Mouse (Mus musculus): ENCODE results near the gene Gipr. TPM values are rescaled to one million over a fixed set of nuclear protein-coding genes. Genes with fewer than 3 reads are reported as not detected.

The Gipr gene
- total and polyA plus RNA-seq, 3 experiments, result 0.16 to 3.0 TPM; not detected in 1

DNA sequence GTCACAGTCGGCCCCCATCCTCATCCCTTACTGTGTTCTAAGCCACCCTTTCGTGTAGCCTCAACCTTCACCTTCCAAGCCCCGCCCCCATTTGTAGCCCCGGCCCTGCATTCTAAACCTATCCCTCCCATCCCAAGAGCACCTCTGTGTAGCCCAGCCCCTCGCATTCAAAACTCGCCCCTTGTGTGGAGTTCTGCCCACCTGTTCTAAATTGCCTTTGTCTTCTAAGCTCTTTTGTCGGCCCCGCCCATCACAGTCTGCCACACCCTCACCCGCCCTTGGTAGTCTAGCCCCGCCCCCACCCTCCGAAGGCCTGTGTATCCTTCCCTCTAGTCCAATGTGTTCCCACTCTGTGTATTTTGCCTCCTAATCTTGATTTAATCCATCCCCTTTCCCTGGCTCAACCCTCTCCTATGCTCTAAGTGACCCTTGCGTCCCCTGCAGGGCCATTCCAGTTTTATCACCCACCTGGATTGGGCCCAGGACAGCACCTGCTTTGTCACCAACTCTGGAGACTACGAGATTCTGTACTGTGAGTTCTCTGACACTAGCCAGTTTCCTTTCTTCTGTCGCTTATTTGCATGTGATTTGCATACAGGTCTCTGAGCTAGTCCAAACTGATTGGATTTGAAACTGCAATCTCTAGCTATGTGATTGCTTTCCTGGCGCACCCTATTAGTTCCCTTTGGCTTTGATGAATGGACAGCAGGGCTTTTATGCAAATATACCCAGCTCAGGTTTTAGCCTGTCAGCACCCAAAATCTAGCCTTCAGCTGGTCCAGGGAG, 36.3 kb upstream of the Gipr start:
- intact Hi-C loops (cut with DNase I), result no loop called here
- WGBS, result 78% methylated on average over 15 of the region's 15 CpGs
- H3K36me3 ChIP-seq (ENCODE audit: control insufficient read depth, insufficient read depth, low read length), result no peaks in the 10 kb centered on the region
- no peaks in the 10 kb centered on the region for H3K79me2 ChIP-seq (replicated peaks; ENCODE audit: control insufficient read depth, insufficient read depth, low read length)
- H3K27me3 ChIP-seq (ENCODE audit: control insufficient read depth, insufficient read depth, low read length), result no peaks in the 10 kb centered on the region
- no peak overlapping the region for H3K4me3 ChIP-seq
- TF ChIP-seq CTCF (IDR thresholded peaks at IDR 0.05), result no peak
- H3K27ac ChIP-seq, result no peak overlapping the region
- H3K4me1 ChIP-seq (ENCODE audit: control insufficient read depth, insufficient read depth, low read length), result no peaks in the 10 kb centered on the region
- no peak overlapping the region for H3K9ac ChIP-seq (ENCODE audit: low read depth, low read length)
- no peak for DNase-seq

DNA sequence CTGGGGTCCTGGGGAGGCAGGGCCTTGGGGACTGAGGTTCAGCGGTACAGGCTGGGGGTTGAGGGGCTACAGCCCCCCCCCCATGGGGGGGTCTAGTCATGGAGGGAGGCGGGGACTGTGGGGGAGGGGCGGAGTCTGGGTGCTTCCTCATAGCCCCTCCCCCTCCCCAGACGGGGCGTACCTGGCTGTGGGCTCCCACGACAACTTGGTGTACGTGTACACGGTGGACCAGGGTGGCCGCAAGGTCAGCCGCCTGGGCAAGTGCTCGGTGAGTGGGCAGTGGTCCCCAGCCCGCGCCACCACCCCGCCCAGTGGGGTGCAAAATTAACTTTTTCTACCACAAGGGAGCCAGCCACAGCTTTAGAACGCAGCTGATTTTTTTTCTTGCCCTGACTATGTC, 35.7 kb upstream of the Gipr start:
- intact Hi-C loops (cut with DNase I), result no loop called here
- DNase-seq, result no peak
- TF ChIP-seq POLR2A (IDR thresholded peaks at IDR 0.05; ENCODE audit: insufficient read depth, low read depth, low read length) (no peak), CTCF (IDR thresholded peaks at IDR 0.05) (no peak), EP300 (IDR thresholded peaks at IDR 0.05; ENCODE audit: insufficient read depth, low read depth, low read length) (no peak)
- Histone ChIP-seq H3K36me3 (ENCODE audit: control insufficient read depth, insufficient read depth, low read length) (no peaks in the 10 kb centered on the region), H3K79me2 (replicated peaks; ENCODE audit: control insufficient read depth, insufficient read depth, low read length) (no peaks in the 10 kb centered on the region), H3K4me3 (no peak overlapping the region), H3K27ac (no peak overlapping the region), H3K9ac (ENCODE audit: low read depth, low read length) (no peak overlapping the region), H3K4me1 (ENCODE audit: control insufficient read depth, insufficient read depth, low read length) (no peaks in the 10 kb centered on the region), H3K27me3 (ENCODE audit: control insufficient read depth, insufficient read depth, low read length) (no peaks in the 10 kb centered on the region)
- 81% methylated on average over 15 of the region's 15 CpGs for WGBS

DNA sequence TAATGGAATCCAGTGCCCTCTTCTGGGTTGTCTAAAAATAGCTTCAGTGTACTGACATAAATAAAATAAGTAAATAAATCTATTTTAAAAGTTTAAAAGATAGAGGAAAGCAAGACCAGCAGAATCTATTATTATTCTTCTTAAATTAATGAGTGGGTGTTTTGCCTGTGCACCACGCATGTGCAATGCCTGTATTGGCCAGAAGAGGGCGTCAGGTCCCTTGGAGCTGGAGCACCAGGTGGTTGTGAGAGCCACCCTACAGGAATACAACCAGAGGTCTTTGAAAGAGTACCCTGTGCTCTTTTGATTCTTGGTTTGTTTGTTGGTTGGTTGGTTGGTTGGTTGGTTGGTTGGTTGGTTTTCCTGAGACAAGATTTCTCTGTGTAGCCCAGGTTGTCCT, 32.1 kb upstream of the Gipr start:
- Histone ChIP-seq H3K27ac (no peak overlapping the region), H3K4me1 (ENCODE audit: control insufficient read depth, insufficient read depth, low read length) (no peaks in the 10 kb centered on the region), H3K79me2 (replicated peaks; ENCODE audit: control insufficient read depth, insufficient read depth, low read length) (no peaks in the 10 kb centered on the region), H3K4me3 (no peak overlapping the region), H3K27me3 (ENCODE audit: control insufficient read depth, insufficient read depth, low read length) (no peaks in the 10 kb centered on the region), H3K36me3 (ENCODE audit: control insufficient read depth, insufficient read depth, low read length) (no peaks in the 10 kb centered on the region), H3K9ac (ENCODE audit: low read depth, low read length) (no peak overlapping the region)
- DNase-seq, result peak in 1 of 2 experiments; percentile 35
- intact Hi-C loops (cut with DNase I), result loop anchor here (2.0 kb wide), 1 partner anchor 19 kb away; no protein-coding TSS in a partner anchor
- WGBS, result 43% methylated on average over 2 of the region's 2 CpGs
- TF ChIP-seq POLR2A (IDR thresholded peaks at IDR 0.05; ENCODE audit: insufficient read depth, low read depth, low read length), result no peak
- peak; percentile 71 for TF ChIP-seq CTCF (IDR thresholded peaks at IDR 0.05)

DNA sequence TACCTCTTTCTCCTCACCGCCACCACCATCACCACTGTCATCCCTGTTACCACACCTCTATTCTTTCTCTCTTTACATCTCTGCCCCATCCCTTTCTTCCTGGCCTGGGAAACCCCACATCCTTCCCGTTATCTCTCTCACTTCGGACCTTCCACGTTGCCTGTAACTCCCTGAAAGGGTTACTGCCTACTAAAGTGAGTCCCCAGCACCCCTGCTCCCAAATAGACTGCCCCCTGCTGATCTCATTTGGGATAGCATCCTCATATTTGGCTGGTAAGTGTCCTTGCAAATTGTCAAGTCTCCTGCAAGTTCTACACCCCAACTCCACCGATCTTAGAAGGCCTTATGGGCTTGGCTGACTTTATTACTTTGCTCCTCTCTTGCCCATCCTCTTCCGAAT, 30.7 kb upstream of the Gipr start:
- Histone ChIP-seq H3K27me3 (ENCODE audit: control insufficient read depth, insufficient read depth, low read length) (no peaks in the 10 kb centered on the region), H3K36me3 (ENCODE audit: control insufficient read depth, insufficient read depth, low read length) (no peaks in the 10 kb centered on the region), H3K79me2 (replicated peaks; ENCODE audit: control insufficient read depth, insufficient read depth, low read length) (no peaks in the 10 kb centered on the region), H3K9ac (ENCODE audit: low read depth, low read length) (no peak overlapping the region), H3K4me3 (no peak overlapping the region), H3K4me1 (ENCODE audit: control insufficient read depth, insufficient read depth, low read length) (no peaks in the 10 kb centered on the region), H3K27ac (no peak overlapping the region)
- no peak for DNase-seq
- intact Hi-C loops (cut with DNase I), result loop anchor here (2.0 kb wide), 1 partner anchor 18 kb away; no protein-coding TSS in a partner anchor
- 49% methylated on average over 6 of the region's 6 CpGs for WGBS
- no peak for TF ChIP-seq EP300 (IDR thresholded peaks at IDR 0.05; ENCODE audit: insufficient read depth, low read depth, low read length)
- peak; percentile 76 for TF ChIP-seq CTCF (IDR thresholded peaks at IDR 0.05)

DNA sequence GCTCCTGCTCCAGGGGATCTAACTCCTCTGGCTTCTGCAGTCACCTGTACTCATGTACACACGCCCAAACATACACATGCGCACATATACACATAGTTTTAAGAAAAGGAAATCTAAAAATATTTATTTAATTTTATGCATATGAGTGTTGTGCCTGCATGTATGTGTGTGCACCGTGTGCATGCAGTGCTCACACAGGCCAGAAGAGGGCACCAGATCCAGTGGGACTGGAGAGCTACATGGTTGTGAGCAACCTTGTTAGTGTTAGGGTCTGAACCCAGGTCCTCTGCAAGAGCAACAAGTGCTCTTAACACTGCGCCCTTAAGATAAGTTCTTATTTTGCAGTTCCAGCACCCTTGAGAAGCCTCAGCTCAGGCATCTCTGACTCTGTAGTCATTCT, 28.7 kb upstream of the Gipr start:
- intact Hi-C loops (cut with DNase I), result no loop called here
- peak; percentile 43 for TF ChIP-seq CTCF (IDR thresholded peaks at IDR 0.05)
- no peak for TF ChIP-seq EP300 (IDR thresholded peaks at IDR 0.05; ENCODE audit: insufficient read depth, low read depth, low read length)
- no peak overlapping the region for H3K4me3 ChIP-seq
- DNase-seq, result no peak
- no peaks in the 10 kb centered on the region for H3K27me3 ChIP-seq (ENCODE audit: control insufficient read depth, insufficient read depth, low read length)
- WGBS, result 99% methylated on average over 4 of the region's 4 CpGs
- H3K27ac ChIP-seq, result no peak overlapping the region
- no peak overlapping the region for H3K9ac ChIP-seq (ENCODE audit: low read depth, low read length)
- no peaks in the 10 kb centered on the region for H3K79me2 ChIP-seq (replicated peaks; ENCODE audit: control insufficient read depth, insufficient read depth, low read length)
- no peaks in the 10 kb centered on the region for H3K4me1 ChIP-seq (ENCODE audit: control insufficient read depth, insufficient read depth, low read length)
- H3K36me3 ChIP-seq (ENCODE audit: control insufficient read depth, insufficient read depth, low read length), result no peaks in the 10 kb centered on the region

DNA sequence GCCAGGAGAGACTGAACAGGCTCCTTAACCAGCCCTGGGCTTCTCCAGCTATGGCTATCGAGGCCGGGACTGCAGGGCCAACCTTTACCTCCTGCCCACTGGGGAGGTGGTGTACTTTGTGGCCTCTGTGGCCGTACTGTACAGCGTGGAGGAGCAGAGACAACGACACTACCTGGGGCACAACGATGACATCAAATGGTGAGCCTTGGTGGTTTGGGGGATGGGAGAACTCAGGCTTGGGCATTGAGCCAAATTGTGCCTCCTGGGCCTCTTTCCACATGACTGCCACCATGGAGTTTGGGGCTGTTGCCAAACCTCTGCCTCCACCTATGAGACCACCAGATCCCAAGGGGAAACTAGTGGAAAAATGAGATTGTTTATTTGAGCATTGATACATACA, 18.8 kb upstream of the Gipr start:
- H3K9ac ChIP-seq (ENCODE audit: low read depth, low read length), result peak overlapping the region; percentile 14; the same call in 1 of the 2 replicates
- no peak overlapping the region for H3K27ac ChIP-seq
- no peaks in the 10 kb centered on the region for H3K79me2 ChIP-seq (replicated peaks; ENCODE audit: control insufficient read depth, insufficient read depth, low read length)
- peaks cover 10% of the 10 kb centered on the region for H3K4me1 ChIP-seq (ENCODE audit: control insufficient read depth, insufficient read depth, low read length)
- no peaks in the 10 kb centered on the region; the same call in 1 of the 2 replicates for H3K36me3 ChIP-seq (ENCODE audit: control insufficient read depth, insufficient read depth, low read length)
- TF ChIP-seq CTCF (IDR thresholded peaks at IDR 0.05), result no peak
- TF ChIP-seq EP300 (IDR thresholded peaks at IDR 0.05; ENCODE audit: insufficient read depth, low read depth, low read length), result no peak
- no peak for DNase-seq
- WGBS, result 46% methylated on average over 6 of the region's 6 CpGs
- H3K4me3 ChIP-seq, result no peak overlapping the region
- H3K27me3 ChIP-seq (ENCODE audit: control insufficient read depth, insufficient read depth, low read length), result no peaks in the 10 kb centered on the region
- intact Hi-C loops (cut with DNase I), result no loop called here

Measured in heart, adult 2 months (tissue).